Mouse (Mus musculus) mouse trophoblast stem cell (cell line): ENCODE data around the gene Dock6.
"Not testable (repeated sequence)": the region's sequence is repeated elsewhere in the genome, so short reads cannot be mapped to it uniquely, and the experiment has no call there.

Experiments used
- in situ Hi-C, 2 experiments: fragments of 300-500 bp; cut with MseI, MboI; formaldehyde crosslinking; loops; 2 replicates in 1 of 2; 3 replicates in 1 of 2; pipeline ENCODE4 v1.15.1; 2025

Dock6 gene

GRCm38 (mm10) chr9:21811170-21811569, 41.3 kb downstream of the Dock6 start:
- in situ Hi-C loops: no loop called here

- in situ Hi-C loops: no loop called here
These were observed 43.9 kb downstream of the Dock6 start for GRCm38 (mm10) chr9:21808561-21808960.

DNA sequence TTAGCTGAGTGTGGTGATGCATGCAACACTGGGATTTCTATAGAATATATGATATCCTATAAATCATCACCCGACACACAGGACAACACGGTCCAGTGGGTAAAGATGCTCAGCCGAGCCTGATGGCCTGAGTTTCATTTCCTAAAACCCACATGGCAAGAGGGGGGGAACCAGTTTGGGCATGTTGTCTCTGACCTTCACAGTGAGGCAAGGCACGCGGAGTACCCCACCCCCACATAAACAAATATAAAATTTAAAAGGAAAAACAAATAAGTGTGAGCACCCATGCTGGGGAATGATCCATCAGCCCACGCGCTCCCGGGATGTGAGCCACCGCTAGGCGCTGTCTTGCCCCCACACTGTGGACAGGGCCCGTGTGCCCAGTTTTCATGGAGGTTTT, 45.5 kb downstream of the Dock6 start:
- in situ Hi-C loops: no loop called here

- in situ Hi-C loops: no loop called here
These were observed 46.1 kb downstream of the Dock6 start for GRCm38 (mm10) chr9:21806363-21806762.

DNA sequence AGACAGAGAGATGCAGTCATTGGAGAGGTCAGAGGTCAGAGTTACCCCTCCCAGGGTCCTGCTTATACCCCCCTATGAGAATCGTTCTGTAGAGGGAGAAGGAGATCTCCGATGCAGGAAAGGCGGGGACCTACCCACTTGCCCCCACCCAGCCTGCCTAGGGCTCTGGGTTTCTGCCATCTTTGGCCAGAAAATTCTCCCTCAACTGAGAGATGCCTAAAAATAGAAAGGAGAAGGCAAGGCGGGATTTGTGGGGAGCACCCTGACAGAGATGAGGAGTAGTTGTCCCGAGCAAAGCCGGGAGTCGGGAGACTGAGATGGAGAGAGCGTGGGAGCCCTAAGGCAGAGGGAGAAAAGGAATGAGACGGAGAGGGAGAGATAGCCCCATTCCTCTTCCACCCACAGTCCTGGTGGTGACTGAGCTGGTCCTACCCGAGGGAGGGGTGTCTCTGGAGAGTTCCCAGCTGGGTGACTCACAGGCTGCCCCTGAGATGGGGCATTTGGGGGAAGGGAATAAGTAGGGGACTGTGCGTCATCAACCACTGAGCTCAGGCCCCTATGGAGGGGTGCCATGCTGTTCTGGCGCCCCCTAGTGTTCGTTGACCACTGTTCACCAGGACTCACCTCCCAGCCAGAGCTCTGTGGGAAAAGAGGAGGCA, 48.3 kb downstream of the Dock6 start:
- in situ Hi-C loops: no loop called here

DNA sequence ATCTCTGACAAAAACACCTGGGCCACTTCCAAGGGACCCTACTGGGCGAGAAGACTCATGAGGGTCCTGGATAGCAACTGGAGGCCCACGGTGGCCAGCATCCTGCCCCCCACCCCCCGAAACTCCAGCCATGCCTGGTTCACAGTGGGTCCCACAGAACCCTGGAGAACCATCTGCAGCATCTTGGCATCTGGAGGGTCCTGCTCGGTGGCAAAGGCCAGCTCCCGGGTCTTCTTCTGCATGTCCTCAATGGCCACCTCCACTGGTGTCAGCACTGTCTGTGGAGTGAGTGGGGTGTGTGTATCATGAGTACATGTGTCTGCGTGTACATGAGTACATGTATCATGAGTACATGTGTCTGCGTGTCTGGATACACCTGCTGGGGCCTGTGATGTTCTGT, 50.8 kb downstream of the Dock6 start:
- in situ Hi-C loops: no loop called here

- in situ Hi-C loops: no loop called here
These were observed 51.3 kb downstream of the Dock6 start for GRCm38 (mm10) chr9:21801121-21801520.

DNA sequence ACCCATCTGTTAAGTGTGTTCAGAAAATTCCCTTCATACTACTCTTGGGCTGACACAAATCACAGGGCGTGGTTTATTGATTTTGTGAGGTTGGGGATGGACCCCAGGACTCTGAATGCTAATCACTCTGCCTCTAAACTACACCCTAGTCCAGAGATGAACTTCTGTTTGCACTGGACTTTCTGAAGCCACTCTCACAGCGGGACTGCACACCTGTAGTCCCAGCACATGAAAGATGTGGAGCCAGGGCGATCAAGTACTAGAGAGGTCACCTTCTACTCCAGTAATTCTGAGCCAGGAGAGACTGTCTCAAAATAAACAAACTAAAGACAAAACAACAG, 53.5 kb downstream of the Dock6 start:
- in situ Hi-C loops: no loop called here

DNA sequence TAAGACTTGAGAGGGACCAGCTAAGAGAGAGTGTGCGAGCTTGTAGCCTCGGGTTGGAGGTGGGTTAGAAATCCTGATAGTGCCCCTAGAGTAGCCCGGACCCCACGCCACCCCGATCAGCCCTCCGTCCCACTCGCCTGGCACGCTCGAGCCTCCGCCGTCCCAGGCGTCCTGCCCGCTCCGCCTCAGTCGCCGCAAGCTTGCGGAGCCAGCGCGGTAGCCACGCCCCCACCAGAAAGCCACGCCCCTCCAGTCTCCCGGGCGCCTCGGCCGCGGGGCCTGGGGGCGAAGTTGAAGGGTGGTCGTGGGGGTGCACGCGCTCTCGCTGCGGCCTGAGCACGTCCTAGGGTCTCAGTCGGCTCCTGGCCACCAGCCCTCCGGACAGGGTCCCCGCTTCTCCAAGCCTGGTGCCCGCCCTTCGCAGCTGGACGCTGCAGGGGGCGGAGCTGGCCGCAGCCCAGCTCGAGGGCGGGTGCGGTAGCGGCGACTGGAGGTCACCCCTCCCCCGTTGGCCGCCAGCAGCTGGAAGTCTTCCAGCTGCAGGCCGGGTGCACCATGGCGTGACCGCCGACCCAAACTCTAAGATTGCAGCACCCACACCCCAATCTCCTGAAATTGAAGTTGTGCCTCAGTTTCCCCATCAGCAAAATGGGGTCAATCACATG, 54.0 kb downstream of the Dock6 start, which contains the start of gene Kank2:
Gene Kank2 (minus strand): TSS at position 400 of the 665 bp plus-strand sequence.
- in situ Hi-C loops: no loop called here

GRCm38 (mm10) chr9:21797921-21798344, 54.5 kb downstream of the Dock6 start:
- in situ Hi-C loops: no loop called here

GRCm38 (mm10) chr9:21796919-21797318, 55.5 kb downstream of the Dock6 start:
- in situ Hi-C loops: no loop called here

- in situ Hi-C loops: no loop called here
These were observed 56.2 kb downstream of the Dock6 start for GRCm38 (mm10) chr9:21796259-21796658.

DNA sequence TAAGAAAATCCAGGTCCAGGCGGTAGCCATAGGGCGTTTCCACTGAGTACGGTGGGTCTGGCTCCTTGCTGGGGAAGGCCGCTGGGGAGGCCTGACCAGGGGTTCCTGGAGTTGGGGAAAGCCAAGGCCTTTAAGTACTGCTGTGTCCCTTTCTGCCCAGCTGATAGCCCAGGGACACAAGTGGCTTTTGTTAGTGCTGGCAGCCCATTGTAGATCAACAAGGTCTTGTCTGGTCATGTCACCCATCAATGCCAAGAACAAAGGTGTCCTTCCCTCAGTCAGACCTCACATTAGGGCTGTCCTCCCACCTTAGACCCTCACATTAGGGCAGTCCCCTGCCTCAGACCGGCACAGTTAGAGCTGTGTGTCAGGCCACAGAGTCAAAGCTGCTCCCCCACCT, 56.9 kb downstream of the Dock6 start:
- in situ Hi-C loops: no loop called here

DNA sequence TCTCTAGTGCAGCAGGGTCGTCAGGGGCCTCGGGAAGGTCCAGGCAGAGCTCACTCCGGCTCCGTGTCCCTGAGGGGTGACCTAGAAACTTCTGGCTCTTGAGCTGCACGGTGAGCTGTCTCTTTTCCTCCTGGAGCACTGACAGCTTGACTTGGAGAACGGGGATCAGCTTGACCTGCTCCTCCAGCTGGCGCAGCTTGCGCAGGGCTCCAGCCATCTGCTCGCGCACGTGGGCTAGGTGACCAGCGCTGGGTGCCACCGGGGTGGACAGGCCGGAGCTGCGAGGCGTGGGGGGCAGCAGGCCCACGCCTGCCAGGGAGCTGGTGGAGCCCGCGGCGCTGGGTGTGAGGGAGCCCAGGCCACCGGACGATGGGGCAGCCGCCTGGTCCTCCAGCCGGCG, 57.5 kb downstream of the Dock6 start:
- in situ Hi-C loops: no loop called here

DNA sequence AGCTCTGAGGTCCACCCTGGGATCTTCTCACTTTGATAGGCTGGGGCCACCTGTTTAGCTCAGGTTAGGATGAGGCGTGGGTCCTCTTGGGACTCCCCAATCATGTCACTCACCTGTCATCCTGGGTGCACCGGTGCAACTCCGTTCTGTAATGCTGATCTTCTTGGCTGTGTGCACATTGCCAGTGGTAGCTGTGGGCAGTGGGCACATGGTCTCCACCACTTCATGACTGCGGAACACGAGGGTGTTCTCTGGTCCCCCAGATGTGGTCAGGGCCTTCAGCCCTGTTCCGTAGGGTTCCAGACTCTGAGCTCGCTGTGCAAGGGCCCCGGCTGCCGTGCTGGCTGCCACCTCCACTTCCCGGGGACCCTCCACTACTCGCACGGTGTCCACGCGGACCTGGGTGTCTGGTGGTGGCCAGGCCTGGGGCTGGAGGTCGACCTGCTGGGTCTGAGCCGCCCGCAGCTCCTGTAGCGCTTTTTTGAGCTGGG, 58.0 kb downstream of the Dock6 start:
- in situ Hi-C loops: no loop called here

DNA sequence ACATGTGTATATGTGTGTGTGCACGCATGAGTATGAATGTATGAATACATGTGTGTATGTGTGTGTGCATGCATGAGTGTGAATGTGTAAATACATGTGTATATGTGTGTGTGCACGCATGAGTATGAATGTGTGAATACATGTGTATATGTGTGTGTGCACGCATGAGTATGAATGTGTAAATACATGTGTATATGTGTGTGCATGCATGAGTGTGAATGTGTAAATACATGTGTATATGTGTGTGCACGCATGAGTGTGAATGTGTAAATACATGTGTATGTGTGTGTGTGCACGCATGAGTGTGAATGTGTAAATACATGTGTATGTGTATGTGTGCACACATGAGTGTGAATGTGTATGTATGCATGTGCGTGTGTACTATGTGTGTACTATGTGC, 58.9 kb downstream of the Dock6 start:
- in situ Hi-C loops: not testable (repeated sequence)

DNA sequence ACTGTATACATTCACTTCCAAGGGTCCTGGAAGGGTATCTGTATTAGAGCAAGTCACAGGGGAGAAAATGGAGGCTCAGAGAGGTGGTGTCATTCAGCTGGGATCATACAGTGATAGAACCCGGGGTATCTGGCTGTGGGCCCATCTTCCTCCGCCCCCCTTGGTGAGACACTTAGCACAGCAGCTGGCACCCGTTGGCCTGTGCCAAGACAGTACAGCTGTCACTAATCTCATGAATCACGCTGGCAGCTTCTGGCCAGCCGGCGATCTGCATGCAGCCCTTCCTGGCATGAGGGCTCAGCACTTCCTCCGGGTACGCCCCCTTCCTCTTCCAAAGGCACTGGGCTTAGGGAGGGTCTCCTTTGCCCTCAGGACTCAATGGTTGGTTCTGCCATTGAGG, 59.8 kb downstream of the Dock6 start:
- in situ Hi-C loops: no loop called here

GRCm38 (mm10) chr9:21791861-21792260, 60.6 kb downstream of the Dock6 start:
- in situ Hi-C loops: no loop called here

GRCm38 (mm10) chr9:21788234-21788633, 64.2 kb downstream of the Dock6 start:
- in situ Hi-C loops: no loop called here

GRCm38 (mm10) chr9:21787654-21788053, 64.8 kb downstream of the Dock6 start:
- in situ Hi-C loops: no loop called here

GRCm38 (mm10) chr9:21786906-21787305, 65.5 kb downstream of the Dock6 start:
- in situ Hi-C loops: no loop called here

- in situ Hi-C loops: not testable (repeated sequence)
These were observed 66.1 kb downstream of the Dock6 start for GRCm38 (mm10) chr9:21786309-21786708.

DNA sequence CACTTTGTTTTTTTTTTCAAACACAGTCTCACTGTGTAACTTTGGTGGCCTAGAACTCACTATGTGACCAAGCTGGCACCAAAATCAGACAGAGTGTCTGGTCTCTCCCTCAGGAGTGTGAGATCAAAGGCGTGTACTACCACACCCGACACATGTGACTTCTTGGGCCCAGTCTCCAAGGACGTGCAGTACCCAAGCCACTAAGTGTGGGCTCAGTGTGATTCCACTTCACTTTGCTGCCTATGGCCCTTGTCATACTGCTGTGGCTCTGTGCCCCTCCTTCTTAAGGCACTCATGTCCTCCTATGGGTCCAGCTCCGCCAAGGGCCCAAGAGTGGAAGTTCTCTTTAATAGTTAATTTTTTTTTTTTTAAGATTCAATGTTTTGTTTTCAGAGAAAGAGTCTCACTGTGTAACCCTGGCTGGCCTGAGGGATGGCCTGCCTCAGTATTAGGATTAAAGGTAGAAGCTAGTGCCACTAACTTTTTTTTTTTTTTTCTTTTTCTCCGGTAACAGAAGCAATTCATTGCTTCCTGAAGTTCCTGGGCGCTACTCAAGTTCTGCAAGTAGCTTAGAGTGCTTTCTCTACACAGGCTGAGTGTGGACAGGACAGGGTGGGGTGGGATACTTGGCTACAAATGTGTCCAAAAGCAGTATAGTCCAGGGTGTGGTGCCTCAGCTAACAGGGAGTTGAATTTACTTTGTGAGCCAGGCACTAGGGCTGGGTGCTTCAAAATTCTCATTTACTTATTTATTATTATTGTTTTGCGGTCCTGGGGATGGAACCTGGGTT, 67.7 kb downstream of the Dock6 start:
- in situ Hi-C loops: no loop called here
